Mouse (Mus musculus): ENCODE results near the gene Olfr215. TPM values are rescaled to one million over a fixed set of nuclear protein-coding genes. Genes with fewer than 3 reads are reported as not detected.
"Not testable (repeated sequence)": the region's sequence is repeated elsewhere in the genome, so short reads cannot be mapped to it uniquely, and the experiment has no call there.

Gene Olfr215
- not detected in 2 replicates for polyA plus RNA-seq (2014; fragmentation: Nextera tagmentation; extraction: Ambion mirVana)

- Histone ChIP-seq H3K27ac (replicated peaks; ENCODE audit: low read depth, low read length) (no peak within 1 kb of the TSS), H3K9me3 (ENCODE audit: control insufficient read depth, low read length) (no peaks in the 10 kb centered on the region), H3K27me3 (ENCODE audit: control insufficient read depth, insufficient read depth, low read length) (no peaks in the 10 kb centered on the region), H3K4me2 (ENCODE audit: low read depth, severe bottlenecking) (no peak within 1 kb of the TSS), H3K4me1 (ENCODE audit: control insufficient read depth, insufficient read depth, low read length) (no peaks in the 10 kb centered on the region), H3K4me3 (ENCODE audit: low read depth, low read length) (no peak within 1 kb of the TSS), H3K9ac (ENCODE audit: low read length) (no peak within 1 kb of the TSS), H3K36me3 (ENCODE audit: control insufficient read depth, insufficient read depth, low read length) (no peaks in the 10 kb centered on the region)
- DNase-seq (ENCODE audit: low spot score) (no peak), ATAC-seq (ENCODE audit: insufficient number of reproducible peaks, low FRiP score, low TSS enrichment, low read depth) (no peak)
- 83% methylated on average over 4 of the region's 4 CpGs for WGBS
Measured at GRCm38 (mm10) chr6:116584095-116584494, at the start of gene Olfr215. Olfr215 (minus strand) TSS chr6:116584195.

GRCm38 (mm10) chr6:116632129-116632528, 48.1 kb upstream of the Olfr215 start:
- Histone ChIP-seq H3K9me3 (ENCODE audit: control insufficient read depth, low read length) (no peaks in the 10 kb centered on the region), H3K4me1 (ENCODE audit: control insufficient read depth, insufficient read depth, low read length) (no peaks in the 10 kb centered on the region), H3K9ac (ENCODE audit: low read length) (no peak overlapping the region), H3K27ac (replicated peaks; ENCODE audit: low read depth, low read length) (no peak overlapping the region), H3K36me3 (ENCODE audit: control insufficient read depth, insufficient read depth, low read length) (no peaks in the 10 kb centered on the region), H3K4me3 (ENCODE audit: low read depth, low read length) (no peak overlapping the region), H3K27me3 (ENCODE audit: control insufficient read depth, insufficient read depth, low read length) (no peaks in the 10 kb centered on the region), H3K4me2 (ENCODE audit: low read depth, severe bottlenecking) (no peak overlapping the region)
- DNase-seq (ENCODE audit: low spot score) (peak; percentile 72), ATAC-seq (ENCODE audit: insufficient number of reproducible peaks, low FRiP score, low TSS enrichment, low read depth) (no peak)
- WGBS, result 42% methylated on average over 1 of the region's 1 CpGs

DNA sequence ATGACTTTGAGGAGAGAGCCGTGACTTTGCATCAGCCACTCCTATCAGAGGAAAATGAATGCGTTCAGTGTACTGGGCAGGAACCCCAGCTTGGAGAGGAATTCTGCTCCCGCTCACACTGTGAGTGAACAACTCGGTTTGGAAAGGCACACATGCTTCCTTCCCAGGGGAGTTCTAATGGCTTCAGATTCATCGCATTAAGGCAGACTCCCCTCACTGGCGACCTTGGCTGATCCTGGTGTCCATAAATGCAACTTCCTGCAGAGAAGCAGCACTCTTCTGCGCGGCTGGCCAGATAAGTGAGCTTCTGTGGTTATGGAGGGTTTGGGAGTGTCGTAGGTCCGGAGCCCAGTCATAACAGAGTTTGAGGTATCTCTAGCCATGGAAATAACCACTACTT, 45.8 kb upstream of the Olfr215 start:
- Histone ChIP-seq H3K4me2 (ENCODE audit: low read depth, severe bottlenecking) (no peak overlapping the region), H3K4me3 (ENCODE audit: low read depth, low read length) (no peak overlapping the region), H3K27me3 (ENCODE audit: control insufficient read depth, insufficient read depth, low read length) (no peaks in the 10 kb centered on the region), H3K9ac (ENCODE audit: low read length) (no peak overlapping the region), H3K4me1 (ENCODE audit: control insufficient read depth, insufficient read depth, low read length) (no peaks in the 10 kb centered on the region), H3K9me3 (ENCODE audit: control insufficient read depth, low read length) (no peaks in the 10 kb centered on the region), H3K27ac (replicated peaks; ENCODE audit: low read depth, low read length) (no peak overlapping the region), H3K36me3 (ENCODE audit: control insufficient read depth, insufficient read depth, low read length) (0 out of 2 replicates have a peak, but pooled peaks cover 3% of the 10 kb centered on the region)
- no peak for DNase-seq (ENCODE audit: low spot score)
- WGBS, result 93% methylated on average over 10 of the region's 10 CpGs
- no peak for ATAC-seq (ENCODE audit: insufficient number of reproducible peaks, low FRiP score, low TSS enrichment, low read depth)

- H3K9ac ChIP-seq (ENCODE audit: low read length), result peak within 1 kb of the TSS; percentile 99
- 0 out of 2 replicates have a peak, but pooled peaks cover 6% of the 10 kb centered on the region for H3K36me3 ChIP-seq (ENCODE audit: control insufficient read depth, insufficient read depth, low read length)
- DNase-seq (ENCODE audit: low spot score) (peak; percentile 88), ATAC-seq (ENCODE audit: insufficient number of reproducible peaks, low FRiP score, low TSS enrichment, low read depth) (peak; percentile 90)
- no peaks in the 10 kb centered on the region for H3K9me3 ChIP-seq (ENCODE audit: control insufficient read depth, low read length)
- peak within 1 kb of the TSS; percentile 84 for H3K4me3 ChIP-seq (ENCODE audit: low read depth, low read length)
- no peaks in the 10 kb centered on the region for H3K27me3 ChIP-seq (ENCODE audit: control insufficient read depth, insufficient read depth, low read length)
- H3K4me2 ChIP-seq (ENCODE audit: low read depth, severe bottlenecking), result peak within 1 kb of the TSS; percentile 63
- no peaks in the 10 kb centered on the region for H3K4me1 ChIP-seq (ENCODE audit: control insufficient read depth, insufficient read depth, low read length)
- peak within 1 kb of the TSS; percentile 79 for H3K27ac ChIP-seq (replicated peaks; ENCODE audit: low read depth, low read length)
- WGBS, result under 1% methylated on average over 55 of the region's 56 CpGs
Measured at GRCm38 (mm10) chr6:116628539-116629171, 44.7 kb upstream of the Olfr215 start, which contains the start of gene Zfp422. Zfp422 (minus strand) TSS chr6:116628999.

- Histone ChIP-seq H3K4me3 (ENCODE audit: low read depth, low read length) (peak overlapping the region; percentile 84), H3K4me2 (ENCODE audit: low read depth, severe bottlenecking) (peak overlapping the region; percentile 63), H3K4me1 (ENCODE audit: control insufficient read depth, insufficient read depth, low read length) (no peaks in the 10 kb centered on the region), H3K27me3 (ENCODE audit: control insufficient read depth, insufficient read depth, low read length) (no peaks in the 10 kb centered on the region), H3K9ac (ENCODE audit: low read length) (peak overlapping the region; percentile 99), H3K27ac (replicated peaks; ENCODE audit: low read depth, low read length) (no peak overlapping the region), H3K9me3 (ENCODE audit: control insufficient read depth, low read length) (no peaks in the 10 kb centered on the region), H3K36me3 (ENCODE audit: control insufficient read depth, insufficient read depth, low read length) (0 out of 2 replicates have a peak, but pooled peaks cover 6% of the 10 kb centered on the region)
- 30% methylated on average over 9 of the region's 9 CpGs for WGBS
- no peak for ATAC-seq (ENCODE audit: insufficient number of reproducible peaks, low FRiP score, low TSS enrichment, low read depth)
- DNase-seq (ENCODE audit: low spot score), result no peak
Measured at GRCm38 (mm10) chr6:116628095-116628494, 44.1 kb upstream of the Olfr215 start.

- H3K4me3 ChIP-seq (ENCODE audit: low read depth, low read length); ATAC-seq (ENCODE audit: insufficient number of reproducible peaks, low FRiP score, low TSS enrichment, low read depth); H3K9me3 ChIP-seq (ENCODE audit: control insufficient read depth, low read length); H3K4me2 ChIP-seq (ENCODE audit: low read depth, severe bottlenecking); H3K9ac ChIP-seq (ENCODE audit: low read length); H3K27ac ChIP-seq (replicated peaks; ENCODE audit: low read depth, low read length); H3K27me3 ChIP-seq (ENCODE audit: control insufficient read depth, insufficient read depth, low read length); H3K36me3 ChIP-seq (ENCODE audit: control insufficient read depth, insufficient read depth, low read length); H3K4me1 ChIP-seq (ENCODE audit: control insufficient read depth, insufficient read depth, low read length): not testable (repeated sequence)
- peak; percentile 13 for DNase-seq (ENCODE audit: low spot score)
- 96% methylated on average over 9 of the region's 9 CpGs for WGBS
Measured at GRCm38 (mm10) chr6:116626417-116626816, 42.4 kb upstream of the Olfr215 start.

DNA sequence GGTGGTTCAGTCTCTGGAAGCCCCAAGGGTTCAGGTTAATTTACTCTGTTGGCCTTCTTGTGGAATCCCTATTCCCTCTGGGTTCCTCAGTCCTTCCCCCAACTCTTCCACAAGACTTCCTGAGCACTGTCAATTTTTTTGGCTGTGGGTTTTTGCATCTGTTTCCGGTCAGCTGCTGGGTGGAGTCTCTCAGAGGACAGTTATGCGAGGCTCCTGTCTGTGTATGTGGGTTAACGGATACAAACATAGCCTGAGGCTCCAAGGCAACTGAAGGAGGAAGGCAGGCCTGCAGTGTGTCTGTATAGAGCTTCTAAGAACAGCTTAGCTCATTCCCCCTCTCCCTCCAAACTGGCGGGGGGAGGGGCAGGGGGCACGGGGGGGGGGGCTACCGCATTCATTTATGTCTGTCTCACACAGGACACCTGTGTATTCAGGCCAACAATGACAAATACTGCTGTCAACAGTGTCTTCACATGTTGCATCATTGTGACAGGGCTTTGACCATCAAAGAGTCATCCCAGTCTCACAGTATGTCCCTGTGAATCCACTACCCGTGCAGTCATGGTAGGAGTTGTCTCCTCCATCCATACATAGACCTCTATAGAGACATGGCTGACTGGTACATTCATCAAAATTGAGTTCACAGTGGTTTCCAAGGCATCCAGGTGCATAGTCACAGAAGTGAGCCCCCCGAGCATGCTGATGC, 37.5 kb upstream of the Olfr215 start:
- no peaks in the 10 kb centered on the region for H3K4me1 ChIP-seq (ENCODE audit: control insufficient read depth, insufficient read depth, low read length)
- H3K27ac ChIP-seq (replicated peaks; ENCODE audit: low read depth, low read length), result no peak overlapping the region
- WGBS, result 66% methylated on average over 8 of the region's 8 CpGs
- ATAC-seq (ENCODE audit: insufficient number of reproducible peaks, low FRiP score, low TSS enrichment, low read depth) (no peak), DNase-seq (ENCODE audit: low spot score) (peak; percentile 18)
- H3K27me3 ChIP-seq (ENCODE audit: control insufficient read depth, insufficient read depth, low read length), result no peaks in the 10 kb centered on the region
- 0 out of 2 replicates have a peak, but pooled peaks cover 6% of the 10 kb centered on the region for H3K36me3 ChIP-seq (ENCODE audit: control insufficient read depth, insufficient read depth, low read length)
- no peak overlapping the region for H3K9ac ChIP-seq (ENCODE audit: low read length)
- no peaks in the 10 kb centered on the region for H3K9me3 ChIP-seq (ENCODE audit: control insufficient read depth, low read length)
- H3K4me2 ChIP-seq (ENCODE audit: low read depth, severe bottlenecking), result no peak overlapping the region
- no peak overlapping the region for H3K4me3 ChIP-seq (ENCODE audit: low read depth, low read length)

DNA sequence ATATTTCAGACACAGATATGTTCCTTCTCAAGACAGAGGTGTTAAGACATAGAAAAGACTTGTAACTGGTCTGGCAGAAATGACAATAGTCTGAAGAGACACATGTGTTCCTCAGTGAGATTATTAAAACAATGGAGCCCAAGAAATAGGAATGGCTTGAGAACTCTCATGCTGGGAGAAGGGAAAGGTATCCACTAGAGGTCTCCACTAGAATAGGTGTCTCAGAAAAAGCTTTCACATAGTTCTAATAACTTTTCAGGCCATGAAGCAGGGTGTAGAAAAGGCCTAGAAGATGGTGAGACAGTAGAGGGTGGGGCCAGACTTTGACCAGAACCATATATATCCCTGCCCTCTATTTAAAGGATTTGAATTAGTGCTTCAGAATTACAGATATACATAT, 34.1 kb upstream of the Olfr215 start:
- no peaks in the 10 kb centered on the region for H3K36me3 ChIP-seq (ENCODE audit: control insufficient read depth, insufficient read depth, low read length)
- no peaks in the 10 kb centered on the region for H3K9me3 ChIP-seq (ENCODE audit: control insufficient read depth, low read length)
- H3K27ac ChIP-seq (replicated peaks; ENCODE audit: low read depth, low read length), result no peak overlapping the region
- H3K9ac ChIP-seq (ENCODE audit: low read length), result no peak overlapping the region
- no peaks in the 10 kb centered on the region for H3K27me3 ChIP-seq (ENCODE audit: control insufficient read depth, insufficient read depth, low read length)
- H3K4me3 ChIP-seq (ENCODE audit: low read depth, low read length), result no peak overlapping the region
- no peak for DNase-seq (ENCODE audit: low spot score)
- H3K4me2 ChIP-seq (ENCODE audit: low read depth, severe bottlenecking), result no peak overlapping the region
- no peak for ATAC-seq (ENCODE audit: insufficient number of reproducible peaks, low FRiP score, low TSS enrichment, low read depth)
- H3K4me1 ChIP-seq (ENCODE audit: control insufficient read depth, insufficient read depth, low read length), result no peaks in the 10 kb centered on the region
